Mouse (Mus musculus) kidney, embryonic 16.5 days (tissue): Measurements from ENCODE around the gene Galnt12. TPM values are rescaled to one million over a fixed set of nuclear protein-coding genes. Genes with fewer than 3 reads are reported as not detected.
A peak's percentile ranks its signal among the peaks of the same experiment; 100 is the strongest.

ENCODE experiments used
- ATAC-seq: fragments of 200-750 bp; cut with Nextera tagmentation; 2 replicates; pipeline ENCODE4 v1.8.0; 2017; ENCODE audit warnings: moderate TSS enrichment; ENCODE audit not compliant: low FRiP score, low TSS enrichment
- H3K27ac ChIP-seq: fragments of 300-500 bp; sonication (generic); 2 replicates; pipeline ENCODE4 v1.5.1; 2014; ENCODE audit warnings: low read length
- H3K27me3 ChIP-seq: fragments of 300-500 bp; sonication (generic); 2 replicates; pipeline ENCODE4 v1.6.1; 2014; ENCODE audit warnings: low read length, control low read depth, mixed read lengths; ENCODE audit not compliant: insufficient read depth
- H3K36me3 ChIP-seq: fragments of 300-500 bp; sonication (generic); 2 replicates; pipeline ENCODE4 v1.6.1; 2014; ENCODE audit warnings: low read length, control low read depth, mixed read lengths; ENCODE audit not compliant: insufficient read depth
- H3K4me1 ChIP-seq: fragments of 300-500 bp; sonication (generic); 2 replicates; pipeline ENCODE4 v1.6.1; 2014; ENCODE audit warnings: low read length, control low read depth, mixed read lengths; ENCODE audit not compliant: insufficient read depth
- H3K4me2 ChIP-seq: fragments of 300-500 bp; sonication (generic); replicated peaks from 2 replicates; pipeline ENCODE4 v1.6.1; 2014; ENCODE audit warnings: low read depth, low read length
- H3K4me3 ChIP-seq: fragments of 300-500 bp; sonication (generic); 2 replicates; pipeline ENCODE4 v1.5.1; 2014; ENCODE audit warnings: mild to moderate bottlenecking, low read length
- H3K9ac ChIP-seq: fragments of 300-500 bp; sonication (generic); replicated peaks from 2 replicates; pipeline ENCODE4 v1.6.1; 2014; ENCODE audit warnings: low read length
- H3K9me3 ChIP-seq: fragments of 300-500 bp; sonication (generic); 2 replicates; pipeline ENCODE4 v1.6.1; 2016; ENCODE audit warnings: low read length, control low read depth
- WGBS: fragments of 180-500 bp; shearing (Covaris S2); extraction: QIAGEN DNeasy Blood & Tissue Kit; methylation state at CpG from one replicate; pipeline ENCODE4 v1.1.7; 2014; 5-methylcytosine and 5-hydroxymethylcytosine counted together
- polyA plus RNA-seq: library from polyadenylated mRNA; unstranded; fragments of >200 nt; fragmentation: Nextera tagmentation; extraction: Ambion mirVana; gene quantifications from 2 replicates; pipeline ENCODE4 v1.2.1, GENCODE M21; 2015

Gene Galnt12
- polyA plus RNA-seq, 1 experiment from 2014 or later = 10.7 TPM

GRCm38 (mm10) chr4:47092387-47093021 lies 795 bp downstream of the Galnt12 start:
- H3K9ac ChIP-seq = peak overlapping the region; percentile 72
- peaks cover 11% of the 10 kb centered on the region for H3K4me1 ChIP-seq
- H3K9me3 ChIP-seq = no peaks in the 10 kb centered on the region
- WGBS = 1% methylated on average over 19 of the region's 21 CpGs
- no peak overlapping the region for H3K27ac ChIP-seq
- H3K36me3 ChIP-seq = no peaks in the 10 kb centered on the region
- ATAC-seq = peak; percentile 52; the same call in 1 of the 2 replicates
- peak overlapping the region; percentile 64 for H3K4me3 ChIP-seq
- peaks cover 18% of the 10 kb centered on the region for H3K27me3 ChIP-seq
- H3K4me2 ChIP-seq = peak overlapping the region; percentile 98

- 55% methylated on average over 9 of the region's 9 CpGs for WGBS
- peaks cover 11% of the 10 kb centered on the region for H3K4me1 ChIP-seq
- H3K27me3 ChIP-seq = peaks cover 18% of the 10 kb centered on the region
- no peak overlapping the region for H3K9ac ChIP-seq
- H3K27ac ChIP-seq = no peak overlapping the region
- H3K9me3 ChIP-seq = no peaks in the 10 kb centered on the region
- peak overlapping the region; percentile 98; the same call in 1 of the 2 replicates for H3K4me2 ChIP-seq
- no peak for ATAC-seq
- H3K4me3 ChIP-seq = no peak overlapping the region
- H3K36me3 ChIP-seq = no peaks in the 10 kb centered on the region
These were observed 1.5 kb downstream of the Galnt12 start for GRCm38 (mm10) chr4:47093161-47093560.

GRCm38 (mm10) chr4:47093647-47094046 lies 1.9 kb downstream of the Galnt12 start:
- WGBS = 50% methylated on average over 6 of the region's 6 CpGs

GRCm38 (mm10) chr4:47103561-47103960 lies 11.9 kb downstream of the Galnt12 start:
- WGBS = 91% methylated on average over 10 of the region's 10 CpGs
- no peak for ATAC-seq
- Histone ChIP-seq H3K9me3 (0 out of 2 replicates have a peak, but pooled peaks cover 3% of the 10 kb centered on the region), H3K27ac (no peak overlapping the region), H3K4me1 (no peaks in the 10 kb centered on the region), H3K9ac (no peak overlapping the region), H3K27me3 (no peaks in the 10 kb centered on the region), H3K4me2 (no peak overlapping the region), H3K36me3 (no peaks in the 10 kb centered on the region), H3K4me3 (no peak overlapping the region)

More at GRCm38 (mm10) chr4:47093647-47094046, 1.9 kb downstream of the Galnt12 start:
- H3K9me3 ChIP-seq = no peaks in the 10 kb centered on the region
- no peak for ATAC-seq
- peaks cover 11% of the 10 kb centered on the region for H3K4me1 ChIP-seq
- H3K9ac ChIP-seq = no peak overlapping the region
- H3K36me3 ChIP-seq = no peaks in the 10 kb centered on the region
- no peak overlapping the region for H3K27ac ChIP-seq
- no peak overlapping the region for H3K4me2 ChIP-seq
- peaks cover 18% of the 10 kb centered on the region for H3K27me3 ChIP-seq
- no peak overlapping the region for H3K4me3 ChIP-seq

- no peaks in the 10 kb centered on the region for H3K36me3 ChIP-seq
These were observed 20.2 kb downstream of the Galnt12 start for GRCm38 (mm10) chr4:47111885-47112284.

GRCm38 (mm10) chr4:47112560-47112959 lies 20.9 kb downstream of the Galnt12 start:
- WGBS = 64% methylated on average over 9 of the region's 9 CpGs
- no peak overlapping the region for H3K27ac ChIP-seq
- no peaks in the 10 kb centered on the region for H3K27me3 ChIP-seq
- H3K36me3 ChIP-seq = no peaks in the 10 kb centered on the region
- no peak overlapping the region for H3K4me3 ChIP-seq
- H3K4me2 ChIP-seq = no peak overlapping the region
- no peak for ATAC-seq
- H3K4me1 ChIP-seq = peaks cover 8% of the 10 kb centered on the region; the same call in 1 of the 2 replicates
- H3K9me3 ChIP-seq = no peaks in the 10 kb centered on the region
- no peak overlapping the region for H3K9ac ChIP-seq

More at GRCm38 (mm10) chr4:47111885-47112284, 20.2 kb downstream of the Galnt12 start:
- Histone ChIP-seq H3K4me2 (no peak overlapping the region), H3K9me3 (no peaks in the 10 kb centered on the region), H3K9ac (no peak overlapping the region), H3K4me3 (no peak overlapping the region), H3K27me3 (no peaks in the 10 kb centered on the region), H3K4me1 (peaks cover 8% of the 10 kb centered on the region; the same call in 1 of the 2 replicates), H3K27ac (no peak overlapping the region)
- peak; percentile 81; the same call in 1 of the 2 replicates for ATAC-seq
- WGBS = 34% methylated on average over 9 of the region's 9 CpGs

GRCm38 (mm10) chr4:47122051-47122706 lies 30.5 kb downstream of the Galnt12 start:
- Histone ChIP-seq H3K27ac (no peak overlapping the region), H3K4me1 (no peaks in the 10 kb centered on the region), H3K4me3 (no peak overlapping the region), H3K36me3 (no peaks in the 10 kb centered on the region), H3K4me2 (no peak overlapping the region), H3K27me3 (no peaks in the 10 kb centered on the region), H3K9me3 (peaks cover 7% of the 10 kb centered on the region), H3K9ac (no peak overlapping the region)
- WGBS = 60% methylated on average over 13 of the region's 13 CpGs
- ATAC-seq = peak; percentile 49; the same call in 1 of the 2 replicates

GRCm38 (mm10) chr4:47124140-47124711 lies 32.5 kb downstream of the Galnt12 start:
- 80% methylated on average over 9 of the region's 9 CpGs for WGBS

GRCm38 (mm10) chr4:47128515-47128914 lies 36.8 kb downstream of the Galnt12 start:
- no peak overlapping the region for H3K9ac ChIP-seq
- WGBS = 76% methylated on average over 7 of the region's 7 CpGs
- H3K36me3 ChIP-seq = no peaks in the 10 kb centered on the region
- H3K4me2 ChIP-seq = no peak overlapping the region
- peaks cover 7% of the 10 kb centered on the region for H3K9me3 ChIP-seq
- H3K4me3 ChIP-seq = no peak overlapping the region
- peak; percentile 57; the same call in 1 of the 2 replicates for ATAC-seq
- H3K27ac ChIP-seq = no peak overlapping the region
- H3K4me1 ChIP-seq = 0 out of 2 replicates have a peak, but pooled peaks cover 6% of the 10 kb centered on the region
- H3K27me3 ChIP-seq = no peaks in the 10 kb centered on the region

More at GRCm38 (mm10) chr4:47124140-47124711, 32.5 kb downstream of the Galnt12 start:
- no peak overlapping the region for H3K27ac ChIP-seq
- H3K27me3 ChIP-seq = no peaks in the 10 kb centered on the region
- no peaks in the 10 kb centered on the region for H3K36me3 ChIP-seq
- no peak for ATAC-seq
- H3K4me1 ChIP-seq = no peaks in the 10 kb centered on the region
- H3K4me3 ChIP-seq = no peak overlapping the region
- H3K9ac ChIP-seq = no peak overlapping the region
- H3K9me3 ChIP-seq = peaks cover 7% of the 10 kb centered on the region
- H3K4me2 ChIP-seq = no peak overlapping the region
